Mouse (Mus musculus) embryonic stem cell, embryonic (primary cell): ENCODE data around the gene Josd1.

Source experiments
- CTCF ChIA-PET, 4 experiments: fragments of 300-600 bp in 2 of 4; fragments of 350-600 bp in 2 of 4; sonication (Branson Sonifier 250); formaldehyde crosslinking; loops; one replicate each; lab custom pipeline; 2022; ENCODE audit warnings: inconsistent platforms in 2 of 4; lab: Charles Lee
- POLR2A ChIA-PET, 4 experiments: fragments of 300-600 bp in 2 of 4; fragments of 350-600 bp in 2 of 4; sonication (Branson Sonifier 250); formaldehyde crosslinking; loops; one replicate each; lab custom pipeline; 2022; ENCODE audit warnings: antibody characterized with exemption in 4 of 4, inconsistent platforms in 1 of 4; lab: Charles Lee

Josd1 gene

DNA sequence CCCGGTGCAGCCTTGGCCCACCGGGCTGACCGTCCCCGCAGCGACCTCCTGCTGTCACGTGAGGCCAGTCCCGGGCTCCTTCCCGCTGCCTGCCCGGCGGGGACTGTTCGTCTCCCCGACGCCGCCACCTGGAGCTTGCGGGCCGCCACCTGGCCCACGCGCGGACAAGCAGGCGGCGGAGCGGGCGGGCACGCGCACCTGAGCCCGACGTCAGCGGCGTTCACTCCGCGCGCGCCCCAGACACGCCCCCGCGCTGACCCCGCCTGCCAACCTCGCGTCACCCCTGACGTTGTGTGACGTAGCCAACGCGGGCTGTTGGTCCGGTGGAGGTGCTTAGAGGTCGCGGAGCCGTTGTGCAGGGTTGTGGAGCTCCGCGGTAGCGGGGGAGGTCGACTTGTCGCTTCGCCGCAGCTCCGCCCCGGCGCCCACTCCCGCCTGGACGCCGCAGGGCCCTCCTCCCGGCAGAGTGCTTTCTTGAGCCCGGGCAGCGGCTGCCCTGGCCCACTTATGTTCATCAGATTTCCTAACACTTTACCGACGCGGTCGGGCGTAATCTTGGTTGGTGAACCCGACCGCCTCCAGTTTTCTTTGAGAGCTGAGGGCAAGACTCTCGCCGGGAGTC is at the start of gene Josd1:
Josd1 (minus strand) TSS at position 274 of the 622 bp plus-strand sequence.
- POLR2A ChIA-PET = interaction anchor here in 3 of 4 experiments (0.5 to 2.3 kb wide), 61 partner anchors 9 to 1023 kb away, joined by 3 to 18 read pairs (median 3); partner anchors contain the start of genes Cby1 (in 3 of the 3), Ddx17 (in 3 of the 3), Fam227a (in 3 of the 3) and Tomm22 (in 2 of the 3)
- CTCF ChIA-PET = interaction anchor here in 1 of 4 experiments (0.8 to 1.5 kb wide), 4 partner anchors 10 to 145 kb away, joined by 3 to 6 read pairs (median 4); partner anchors contain the start of genes Cby1 and Fam227a

DNA sequence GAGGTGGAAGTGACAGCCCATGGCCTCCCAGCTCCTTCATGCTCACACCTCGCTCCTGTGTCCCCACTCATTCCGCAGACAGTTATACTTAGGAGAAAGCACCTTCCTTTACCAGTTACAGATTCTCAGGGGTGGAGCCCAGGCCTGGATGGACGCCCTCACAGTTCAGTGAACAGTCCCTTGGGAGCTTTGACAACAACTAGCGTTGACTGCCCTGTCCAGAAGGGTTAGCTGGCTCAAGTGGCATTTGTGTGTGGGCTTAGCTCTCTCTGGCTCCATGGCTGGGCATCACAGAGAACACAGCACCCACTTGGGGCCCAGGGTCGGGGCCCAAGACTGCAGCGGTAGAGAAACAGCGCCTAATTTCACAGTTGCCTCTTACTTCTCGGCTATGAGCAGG is 46.6 kb upstream of the Josd1 start:
- CTCF ChIA-PET = interaction anchor here in 1 of 4 experiments (1.8 kb wide), 1 partner anchor 10 kb away, joined by 10 read pairs; no protein-coding TSS in a partner anchor
- POLR2A ChIA-PET = interaction anchor here in 2 of 4 experiments (0.8 to 1.8 kb wide), 2 partner anchors 20 to 68 kb away, joined by 4 to 7 read pairs; no protein-coding TSS in a partner anchor

DNA sequence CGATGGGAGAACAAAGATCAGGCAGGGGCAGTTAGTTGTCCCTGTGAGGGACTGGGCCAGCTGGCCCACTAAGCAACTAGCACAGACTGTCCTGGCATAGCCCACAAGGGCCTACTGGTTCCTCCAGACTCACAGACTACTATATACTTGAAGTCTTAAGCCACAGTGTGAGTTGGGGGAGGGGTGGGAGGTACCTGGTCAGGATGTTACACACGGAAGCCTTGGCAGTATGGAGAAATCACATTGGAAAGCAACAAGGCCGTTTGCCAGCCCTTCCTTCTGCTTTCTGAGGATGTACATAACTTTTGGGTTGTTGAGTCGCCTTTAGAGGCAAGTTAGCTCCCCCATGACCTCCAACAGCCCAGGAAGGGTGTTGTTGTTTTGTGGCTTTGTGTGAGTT is 45.9 kb upstream of the Josd1 start:
- POLR2A ChIA-PET = interaction anchor here in 1 of 4 experiments (0.8 kb wide), 1 partner anchor 69 kb away, joined by 4 read pairs; no protein-coding TSS in a partner anchor
- CTCF ChIA-PET = no interaction called here

GRCm38 (mm10) chr15:79733192-79733591 is 45.5 kb upstream of the Josd1 start:
- CTCF ChIA-PET = no interaction called here

GRCm38 (mm10) chr15:79731554-79731953 is 43.8 kb upstream of the Josd1 start:
- CTCF ChIA-PET = no interaction called here
- POLR2A ChIA-PET = interaction anchor here in 2 of 4 experiments (0.6 to 2.1 kb wide), 5 partner anchors 17 to 93 kb away, joined by 3 to 5 read pairs (median 4); partner anchors contain the start of gene Gtpbp1 (in 1 of the 2)

More at GRCm38 (mm10) chr15:79733192-79733591, 45.5 kb upstream of the Josd1 start:
- POLR2A ChIA-PET = interaction anchor here in 2 of 4 experiments (0.8 to 1.1 kb wide), 2 partner anchors 10 to 69 kb away, joined by 4 read pairs; no protein-coding TSS in a partner anchor

GRCm38 (mm10) chr15:79728731-79729388 is 41.1 kb upstream of the Josd1 start:
- ChIA-PET POLR2A (interaction anchor here in 3 of 4 experiments (0.6 to 2.2 kb wide), 11 partner anchors 11 to 526 kb away, joined by 3 to 6 read pairs (median 3); partner anchors contain the start of genes Atf4 (in 1 of the 3) and Gtpbp1 (in 1 of the 3)), CTCF (interaction anchor here in 2 of 4 experiments (1.2 kb wide), 2 partner anchors 15 to 79 kb away, joined by 3 to 4 read pairs; no protein-coding TSS in a partner anchor)

DNA sequence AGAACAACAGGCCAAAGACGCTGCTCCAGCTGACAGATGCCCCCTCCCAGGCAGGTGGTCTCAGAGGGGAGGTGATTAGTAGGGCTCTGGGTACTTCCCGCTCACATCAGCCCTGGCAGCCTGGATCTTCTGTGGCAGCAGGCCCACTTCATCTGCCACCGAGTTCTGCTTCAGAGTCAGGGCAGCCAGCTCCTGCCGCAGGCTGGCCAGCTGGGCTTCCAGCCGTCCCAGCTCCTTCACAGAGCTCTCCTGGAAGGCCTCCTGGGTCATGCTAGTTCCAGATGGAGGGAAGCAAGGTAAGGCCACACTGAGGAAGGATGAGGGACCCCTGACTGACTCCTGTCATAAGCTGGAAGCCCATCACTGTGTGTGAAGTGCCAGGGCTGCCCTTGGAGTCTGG is 40.6 kb upstream of the Josd1 start:
- ChIA-PET POLR2A (interaction anchor here in 3 of 4 experiments (0.7 to 2.2 kb wide), 9 partner anchors 11 to 527 kb away, joined by 3 to 6 read pairs (median 3); partner anchors contain the start of gene Atf4 (in 1 of the 3)), CTCF (interaction anchor here in 2 of 4 experiments (1.2 kb wide), 2 partner anchors 14 to 80 kb away, joined by 3 to 4 read pairs; no protein-coding TSS in a partner anchor)

DNA sequence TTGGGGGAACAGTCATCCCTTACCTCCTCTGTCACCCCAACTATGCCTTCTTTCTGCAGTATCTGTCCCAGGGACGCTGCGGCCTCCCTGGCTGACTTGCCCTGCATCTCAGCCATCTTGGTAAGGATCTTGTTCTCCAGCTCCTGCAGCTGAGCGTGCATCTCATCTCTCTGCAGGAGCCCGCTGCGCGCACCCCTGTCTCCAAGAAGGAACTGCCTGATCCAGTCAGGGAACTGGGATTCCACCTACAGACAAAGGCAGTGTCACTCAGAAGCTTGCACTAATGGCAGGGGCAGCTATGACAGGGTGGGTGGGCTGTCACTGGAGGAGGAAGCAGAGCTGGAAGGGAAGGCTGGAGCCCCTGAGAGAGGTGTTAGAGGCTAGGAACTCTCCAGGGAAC is 40.1 kb upstream of the Josd1 start:
- POLR2A ChIA-PET = interaction anchor here in 3 of 4 experiments (0.6 to 2.2 kb wide), 9 partner anchors 10 to 527 kb away, joined by 3 to 6 read pairs (median 3); partner anchors contain the start of gene Atf4 (in 1 of the 3)
- CTCF ChIA-PET = interaction anchor here in 2 of 4 experiments (1.2 kb wide), 2 partner anchors 14 to 80 kb away, joined by 3 to 4 read pairs; no protein-coding TSS in a partner anchor

DNA sequence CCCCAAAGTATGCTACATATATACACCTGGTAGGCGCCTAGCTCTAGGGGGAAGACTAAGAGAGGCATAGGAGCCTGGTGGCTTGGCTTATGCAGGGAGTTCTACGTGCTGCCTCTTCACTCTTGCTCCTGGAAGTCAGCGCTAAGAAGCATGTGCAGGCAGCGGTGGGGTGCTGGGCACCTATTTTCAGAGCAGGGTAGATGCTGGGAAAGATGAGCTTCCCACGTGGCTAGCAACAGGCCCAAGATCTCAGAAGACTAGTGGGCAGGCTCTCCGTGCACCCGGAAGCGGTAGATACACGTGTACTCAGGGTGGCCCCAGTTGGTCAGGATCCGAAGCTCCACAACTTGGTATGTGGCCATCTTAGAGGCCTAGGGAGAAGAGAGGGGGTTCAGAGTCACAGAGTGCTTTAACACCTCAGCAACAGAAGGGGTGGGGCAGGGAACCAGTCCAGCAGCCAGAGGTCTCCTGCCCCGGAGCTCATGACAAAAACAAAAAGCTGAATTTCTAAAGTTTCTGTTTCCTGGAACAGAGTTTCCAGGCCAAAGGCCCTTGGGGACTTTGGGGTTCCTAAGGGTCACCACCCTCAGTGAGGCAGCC is 37.6 kb upstream of the Josd1 start:
- POLR2A ChIA-PET = interaction anchor here in 3 of 4 experiments (0.7 to 3.6 kb wide), 23 partner anchors 8 to 358 kb away, joined by 3 to 15 read pairs (median 4); partner anchors contain the start of genes Cbx7 (in 1 of the 3), Cby1 (in 1 of the 3), Fam227a (in 1 of the 3) and Gtpbp1 (in 1 of the 3)
- CTCF ChIA-PET = interaction anchor here in 2 of 4 experiments (0.6 to 2.1 kb wide), 4 partner anchors 10 to 100 kb away, joined by 3 to 10 read pairs (median 4); no protein-coding TSS in a partner anchor

GRCm38 (mm10) chr15:79723439-79723838 is 35.7 kb upstream of the Josd1 start:
- ChIA-PET CTCF (interaction anchor here (0.6 to 2.1 kb wide), 24 partner anchors 10 to 502 kb away, joined by 3 to 10 read pairs (median 3); partner anchors contain the start of genes Cby1 (in 1 of the 4) and Fam227a (in 1 of the 4)), POLR2A (interaction anchor here in 3 of 4 experiments (0.6 to 3.6 kb wide), 17 partner anchors 9 to 532 kb away, joined by 3 to 15 read pairs (median 4); partner anchors contain the start of genes Gtpbp1 (in 2 of the 3) and Atf4 (in 1 of the 3))

DNA sequence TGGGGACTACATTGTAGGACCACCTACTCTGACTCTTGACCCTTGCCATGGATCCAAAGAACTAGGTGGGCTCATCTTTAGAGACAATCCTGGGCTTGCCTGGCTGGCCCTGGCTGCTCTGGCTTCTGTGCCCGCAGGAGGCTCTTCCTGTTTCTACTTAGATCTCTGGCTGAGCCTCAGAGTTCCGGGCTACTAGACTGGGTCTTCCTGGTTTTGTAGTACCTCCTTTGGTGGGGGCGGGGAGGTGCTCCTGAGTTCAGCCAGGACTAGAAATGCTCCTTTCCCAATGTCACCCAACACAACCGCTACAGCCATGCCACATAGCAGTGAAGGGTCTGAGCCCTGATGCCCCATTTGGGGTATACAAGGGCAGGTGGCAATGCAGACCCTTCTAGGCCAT is 33.1 kb upstream of the Josd1 start:
- POLR2A ChIA-PET = interaction anchor here in 2 of 4 experiments (1.0 to 1.7 kb wide), 4 partner anchors 12 to 30 kb away, joined by 3 to 7 read pairs (median 4); partner anchors contain the start of gene Gtpbp1 (in 2 of the 2)
- CTCF ChIA-PET = interaction anchor here in 1 of 4 experiments (0.9 to 1.2 kb wide), 2 partner anchors 15 to 27 kb away, joined by 3 to 6 read pairs; no protein-coding TSS in a partner anchor

GRCm38 (mm10) chr15:79720267-79720666 is 32.5 kb upstream of the Josd1 start:
- POLR2A ChIA-PET = interaction anchor here in 2 of 4 experiments (0.8 to 1.7 kb wide), 4 partner anchors 12 to 251 kb away, joined by 3 to 7 read pairs (median 4); partner anchors contain the start of genes Gtpbp1 (in 2 of the 2) and Cbx7 (in 1 of the 2)
- CTCF ChIA-PET = interaction anchor here in 1 of 4 experiments (0.9 kb wide), 1 partner anchor 15 kb away, joined by 3 read pairs; no protein-coding TSS in a partner anchor

DNA sequence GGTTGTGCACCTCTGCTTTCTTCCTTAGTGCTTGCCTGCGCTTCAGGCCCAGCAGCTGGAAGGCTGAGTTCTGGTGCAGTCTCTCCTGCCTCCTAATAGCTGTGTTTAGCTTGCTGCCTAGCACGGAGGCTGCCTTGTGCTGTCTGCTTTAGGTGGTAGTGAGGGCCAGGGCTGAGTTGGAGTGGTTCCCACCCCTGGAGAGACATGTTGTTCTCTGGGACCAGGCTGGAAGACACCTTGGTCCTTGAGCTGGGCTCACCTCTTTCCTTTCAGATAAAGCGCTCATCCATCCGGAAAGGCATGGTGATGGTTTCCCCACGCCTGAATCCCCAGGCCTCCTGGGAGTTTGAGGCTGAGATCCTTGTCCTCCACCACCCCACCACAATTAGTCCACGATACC is 29.0 kb upstream of the Josd1 start:
- ChIA-PET POLR2A (interaction anchor here in 3 of 4 experiments (0.5 to 2.0 kb wide), 12 partner anchors 9 to 359 kb away, joined by 3 to 8 read pairs (median 4); partner anchors contain the start of genes Cby1 (in 1 of the 3), Fam227a (in 1 of the 3) and Gtpbp1 (in 1 of the 3)), CTCF (interaction anchor here in 2 of 4 experiments (0.6 to 1.1 kb wide), 3 partner anchors 18 to 37 kb away, joined by 3 read pairs; no protein-coding TSS in a partner anchor)

DNA sequence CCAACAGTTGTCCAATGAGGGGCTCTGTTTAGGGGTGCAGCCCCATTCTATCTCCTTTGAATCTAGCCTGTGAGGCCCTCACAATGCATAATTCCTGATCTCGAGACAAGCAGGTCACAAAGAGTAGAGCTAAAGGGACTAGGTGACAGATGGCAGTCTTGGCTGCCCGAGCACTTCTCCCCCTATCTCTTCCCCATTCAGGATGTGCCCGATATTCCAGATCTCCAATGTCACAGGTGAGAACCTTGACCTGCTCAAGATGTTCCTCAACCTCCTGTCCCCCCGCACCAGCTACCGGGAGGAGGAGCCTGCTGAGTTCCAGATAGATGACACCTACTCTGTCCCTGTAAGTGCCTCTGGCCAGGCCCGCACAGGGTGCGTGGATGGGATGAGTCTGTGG is 27.9 kb upstream of the Josd1 start:
- CTCF ChIA-PET = interaction anchor here in 1 of 4 experiments (0.8 to 1.1 kb wide), 2 partner anchors 17 to 59 kb away, joined by 3 read pairs; no protein-coding TSS in a partner anchor
- POLR2A ChIA-PET = interaction anchor here in 1 of 4 experiments (0.8 to 1.8 kb wide), 3 partner anchors 10 to 24 kb away, joined by 3 to 8 read pairs (median 4); no protein-coding TSS in a partner anchor

DNA sequence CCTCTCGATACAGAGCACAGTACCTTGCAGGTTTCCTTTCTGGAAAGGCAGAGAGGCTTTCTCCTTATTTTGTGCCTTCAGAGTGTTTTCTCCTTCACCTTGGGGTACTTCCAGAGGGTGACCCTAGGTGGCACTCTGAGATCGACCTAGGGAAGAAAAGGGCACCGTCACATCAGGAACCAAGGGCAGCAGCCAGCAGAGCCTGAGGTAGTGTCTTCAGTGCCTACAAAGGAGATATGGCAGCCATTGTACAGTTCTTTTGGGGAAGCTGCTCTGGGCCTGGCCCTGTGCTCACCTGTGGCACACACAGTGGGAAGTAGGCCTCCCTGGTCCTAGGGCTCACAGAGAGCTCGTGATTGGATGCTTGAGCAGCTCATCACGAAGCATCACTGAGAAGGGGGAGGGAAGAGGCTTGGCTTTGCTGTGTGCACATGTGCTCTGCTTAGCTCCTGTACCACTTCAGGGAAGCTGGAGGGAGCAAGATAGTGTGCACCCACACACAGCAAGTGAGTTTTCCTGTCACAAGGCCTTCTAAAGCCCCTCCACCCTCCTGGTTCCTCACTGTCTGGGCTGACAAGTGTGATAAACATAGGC is 20.6 kb upstream of the Josd1 start:
- ChIA-PET POLR2A (interaction anchor here in 3 of 4 experiments (0.6 to 5.7 kb wide), 17 partner anchors 8 to 368 kb away, joined by 3 to 76 read pairs (median 4); partner anchors contain the start of genes Gtpbp1 (in 3 of the 3) and Nptxr (in 1 of the 3)), CTCF (interaction anchor here in 2 of 4 experiments (0.6 to 4.1 kb wide), 10 partner anchors 10 to 376 kb away, joined by 3 to 26 read pairs (median 3); partner anchors contain the start of gene Gtpbp1 (in 1 of the 2))
